Mouse (Mus musculus) intestine, embryonic 15.5 days (tissue): ENCODE data around the gene Bricd5. TPM values are rescaled to one million over a fixed set of nuclear protein-coding genes. Genes with fewer than 3 reads are reported as not detected.
A peak's percentile ranks its signal among the peaks of the same experiment; 100 is the strongest.

Experiments
- ATAC-seq: fragments of 200-750 bp; cut with Nextera tagmentation; 2 replicates; pipeline ENCODE4 v1.8.0; 2017; ENCODE audit warnings: moderate TSS enrichment, moderate library complexity
- H3K27ac ChIP-seq: fragments of 300-500 bp; sonication (generic); 2 replicates; pipeline ENCODE4 v1.5.1; 2015; ENCODE audit warnings: mild to moderate bottlenecking, inconsistent platforms
- H3K27me3 ChIP-seq: fragments of 300-500 bp; sonication (generic); replicated peaks from 2 replicates; pipeline ENCODE4 v1.6.1; 2015; ENCODE audit warnings: inconsistent platforms
- H3K36me3 ChIP-seq: fragments of 300-500 bp; sonication (generic); 2 replicates; pipeline ENCODE4 v1.6.1; 2015; ENCODE audit warnings: inconsistent platforms
- H3K4me1 ChIP-seq: fragments of 300-500 bp; sonication (generic); replicated peaks from 2 replicates; pipeline ENCODE4 v1.6.1; 2015; ENCODE audit warnings: inconsistent platforms
- H3K4me2 ChIP-seq: fragments of 300-500 bp; sonication (generic); replicated peaks from 2 replicates; pipeline ENCODE4 v1.6.1; 2015; ENCODE audit warnings: mild to moderate bottlenecking, inconsistent platforms
- H3K4me3 ChIP-seq: fragments of 300-500 bp; sonication (generic); replicated peaks from 2 replicates; pipeline ENCODE4 v1.5.1; 2015; ENCODE audit warnings: inconsistent platforms
- H3K9ac ChIP-seq: fragments of 300-500 bp; sonication (generic); 2 replicates; pipeline ENCODE4 v1.6.1; 2015; ENCODE audit warnings: inconsistent platforms
- H3K9me3 ChIP-seq: fragments of 300-500 bp; sonication (generic); 2 replicates; pipeline ENCODE4 v1.6.1; 2016; ENCODE audit warnings: inconsistent platforms
- WGBS: fragments of 180-500 bp; shearing (Covaris S2); methylation state at CpG from one replicate; pipeline ENCODE4 v1.1.7; 2015; 5-methylcytosine and 5-hydroxymethylcytosine counted together
- polyA plus RNA-seq: library from polyadenylated mRNA; unstranded; fragments of >200 nt; fragmentation: Nextera tagmentation; extraction: Ambion mirVana; gene quantifications from 2 replicates; pipeline ENCODE4 v1.2.1, GENCODE M21; 2015

Gene Bricd5
- polyA plus RNA-seq, 1 experiment from 2014 or later = 0.40 TPM

DNA sequence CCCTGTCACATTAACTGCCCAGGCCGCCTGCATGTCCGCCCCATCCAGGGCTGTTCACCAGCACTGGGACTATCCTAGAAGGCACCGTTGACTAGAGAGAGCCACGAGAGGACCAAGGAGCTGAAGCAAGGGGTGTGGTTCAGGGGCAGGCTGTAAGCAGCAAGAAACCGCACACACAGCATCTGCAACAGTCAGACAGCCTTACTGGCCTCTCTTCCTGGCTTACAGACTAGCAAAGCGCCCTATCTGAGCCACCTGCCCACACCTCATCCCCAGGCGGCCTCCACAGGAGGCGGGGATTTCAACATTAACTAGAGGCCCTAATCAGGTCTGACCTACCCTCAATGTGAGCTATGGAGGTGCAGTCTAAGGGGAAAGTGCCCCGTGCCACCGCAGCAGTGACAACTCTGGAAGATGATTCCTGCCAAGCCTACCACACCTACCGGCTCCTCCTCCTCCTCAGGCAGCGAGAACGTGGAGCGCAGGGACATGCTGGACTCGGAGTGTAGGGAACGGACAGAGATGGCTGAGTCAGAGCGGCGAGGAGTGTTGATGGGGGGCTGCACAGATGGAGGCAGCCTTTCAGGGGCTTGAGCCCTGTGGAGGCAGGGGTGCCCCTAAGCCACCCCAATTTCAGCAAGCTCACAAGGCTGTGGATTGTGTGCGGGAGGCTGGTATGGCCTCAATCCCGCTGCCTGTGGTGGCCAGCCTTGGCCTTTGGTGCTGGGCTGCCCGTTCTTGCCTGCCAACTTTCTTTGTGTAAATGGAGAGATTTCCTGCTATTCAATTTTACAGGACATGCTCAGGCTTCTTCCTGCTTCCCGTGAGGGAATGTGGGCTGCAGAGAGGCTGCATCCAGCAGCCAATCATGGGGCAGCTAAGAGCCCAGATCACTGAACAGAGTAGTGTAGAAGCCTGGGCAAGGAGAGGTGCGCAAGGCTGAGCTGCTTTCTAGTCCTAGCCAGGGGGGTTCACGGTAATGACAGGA is 40.9 kb downstream of the Bricd5 start:
- ATAC-seq = peak; percentile 15; the same call in 1 of the 2 replicates

DNA sequence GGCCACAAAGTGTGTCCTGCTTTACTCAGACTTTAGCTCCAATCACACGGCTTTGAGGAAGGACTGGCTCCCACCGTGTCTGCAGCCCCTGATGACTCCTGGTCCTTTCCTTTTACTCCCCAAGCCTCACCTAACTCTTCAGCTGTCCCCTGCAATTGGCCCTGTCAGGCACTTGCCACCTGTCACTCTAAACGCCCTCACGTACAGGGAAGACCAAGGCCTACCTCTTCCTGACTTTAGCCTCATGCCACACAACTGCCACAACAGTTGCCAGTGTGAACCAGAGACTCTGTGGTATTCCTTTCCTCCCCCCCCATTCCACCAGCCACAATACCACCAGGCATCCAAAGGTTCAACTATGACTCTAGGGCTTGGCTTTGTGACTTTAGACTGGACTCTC is 46.8 kb downstream of the Bricd5 start:
- H3K4me3 ChIP-seq = no peak overlapping the region
- 81% methylated on average over 4 of the region's 4 CpGs for WGBS
- peaks cover 10% of the 10 kb centered on the region for H3K4me1 ChIP-seq
- H3K27ac ChIP-seq = no peak overlapping the region
- no peaks in the 10 kb centered on the region for H3K9me3 ChIP-seq
- H3K4me2 ChIP-seq = no peak overlapping the region
- ATAC-seq = no peak
- no peak overlapping the region for H3K9ac ChIP-seq
- H3K36me3 ChIP-seq = peaks cover 21% of the 10 kb centered on the region; the same call in 1 of the 2 replicates
- H3K27me3 ChIP-seq = no peaks in the 10 kb centered on the region

More for the DNA sequence above, 40.9 kb downstream of the Bricd5 start:
- peak overlapping the region; percentile 22 for H3K4me2 ChIP-seq
- WGBS = 83% methylated on average over 24 of the region's 24 CpGs
- H3K36me3 ChIP-seq = peaks cover 65% of the 10 kb centered on the region
- no peaks in the 10 kb centered on the region for H3K27me3 ChIP-seq
- H3K4me3 ChIP-seq = no peak overlapping the region
- H3K4me1 ChIP-seq = no peaks in the 10 kb centered on the region
- H3K9ac ChIP-seq = no peak overlapping the region
- H3K27ac ChIP-seq = no peak overlapping the region
- no peaks in the 10 kb centered on the region for H3K9me3 ChIP-seq

DNA sequence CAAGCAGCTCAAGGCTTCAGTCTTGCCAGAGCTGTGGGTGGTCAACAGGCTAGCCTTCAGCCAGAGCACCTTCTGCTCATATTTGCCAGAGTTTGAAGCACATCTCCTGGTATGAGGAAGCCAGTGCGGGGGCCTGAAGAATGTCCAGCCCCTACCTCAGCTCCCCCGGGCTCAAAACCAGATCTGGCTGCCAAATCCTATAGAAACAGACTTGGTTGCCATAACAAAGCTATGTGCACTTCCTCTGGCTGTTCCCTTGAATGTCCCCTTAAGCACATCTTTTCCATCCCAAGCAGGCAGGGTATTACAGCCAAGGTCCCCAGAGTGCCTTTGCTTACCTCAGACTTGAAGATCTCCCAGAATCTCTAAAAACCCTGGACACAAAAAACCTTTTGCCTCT is 51.0 kb downstream of the Bricd5 start:
- ATAC-seq = no peak
- 42% methylated on average over 2 of the region's 2 CpGs for WGBS
- Histone ChIP-seq H3K9ac (0 out of 2 replicates have a peak overlapping the region, but pooled peaks have one; percentile 17), H3K9me3 (no peaks in the 10 kb centered on the region), H3K36me3 (no peaks in the 10 kb centered on the region), H3K27me3 (no peaks in the 10 kb centered on the region), H3K4me2 (peak overlapping the region; percentile 22), H3K4me1 (peaks cover 29% of the 10 kb centered on the region), H3K27ac (peak overlapping the region; percentile 36; the same call in 1 of the 2 replicates), H3K4me3 (no peak overlapping the region)

Other genes with a start within 250 kb of the Bricd5 start
- 50.1 and 51.9 TPM in 2 replicates for gene Ccnf, start 222.4 kb upstream of the Bricd5 start, polyA plus RNA-seq
- gene Abca17, start 122.8 kb upstream of the Bricd5 start, polyA plus RNA-seq = 0.06 TPM in 1 of 2 replicates, not detected in the other
- gene Abca3, start 121.9 kb upstream of the Bricd5 start, polyA plus RNA-seq = 10.1 and 11.1 TPM in 2 replicates
- 250 and 257 TPM in 2 replicates for gene Rnps1, start 59.3 kb upstream of the Bricd5 start, polyA plus RNA-seq
- 122 and 137 TPM in 2 replicates for gene Eci1, start 47.2 kb upstream of the Bricd5 start, polyA plus RNA-seq
- 1.4 and 2.1 TPM in 2 replicates for gene Dnase1l2, start 30.8 kb upstream of the Bricd5 start, polyA plus RNA-seq
- 23.0 and 29.3 TPM in 2 replicates for gene E4f1, start 3.6 kb upstream of the Bricd5 start, polyA plus RNA-seq
- gene Pgp, start 3.5 kb upstream of the Bricd5 start, polyA plus RNA-seq = 79.9 and 80.6 TPM in 2 replicates
- 25.2 and 27.3 TPM in 2 replicates for gene Mlst8, start 5.2 kb downstream of the Bricd5 start, polyA plus RNA-seq
- 1.5 and 1.8 TPM in 2 replicates for gene Caskin1, start 14.7 kb downstream of the Bricd5 start, polyA plus RNA-seq
- gene Traf7, start 54.1 kb downstream of the Bricd5 start, polyA plus RNA-seq = 81.6 and 89.3 TPM in 2 replicates
- gene Rab26, start 60.3 kb downstream of the Bricd5 start, polyA plus RNA-seq = 5.2 and 8.7 TPM in 2 replicates
- gene Pkd1, start 76.0 kb downstream of the Bricd5 start, polyA plus RNA-seq = 16.9 and 17.4 TPM in 2 replicates
- 41.0 and 45.7 TPM in 2 replicates for gene Tsc2, start 158.7 kb downstream of the Bricd5 start, polyA plus RNA-seq
- gene Nthl1, start 158.8 kb downstream of the Bricd5 start, polyA plus RNA-seq = 15.6 and 18.1 TPM in 2 replicates
- gene Slc9a3r2, start 176.4 kb downstream of the Bricd5 start, polyA plus RNA-seq = 43.9 and 49.2 TPM in 2 replicates
- 0.30 and 0.56 TPM in 2 replicates for gene Npw, start 184.6 kb downstream of the Bricd5 start, polyA plus RNA-seq
- 20.0 and 20.5 TPM in 2 replicates for gene Zfp598, start 195.8 kb downstream of the Bricd5 start, polyA plus RNA-seq
- gene Syngr3, start 216.1 kb downstream of the Bricd5 start, polyA plus RNA-seq = 7.0 and 7.7 TPM in 2 replicates
- 41.8 and 45.9 TPM in 2 replicates for gene Gfer, start 222.3 kb downstream of the Bricd5 start, polyA plus RNA-seq
- 10.3 and 10.4 TPM in 2 replicates for gene Noxo1, start 222.3 kb downstream of the Bricd5 start, polyA plus RNA-seq
- gene Tbl3, start 233.8 kb downstream of the Bricd5 start, polyA plus RNA-seq = 67.3 and 67.5 TPM in 2 replicates
- gene Rnf151, start 244.2 kb downstream of the Bricd5 start, polyA plus RNA-seq = 0.11 and 0.19 TPM in 2 replicates
- gene Rps2, start 244.2 kb downstream of the Bricd5 start, polyA plus RNA-seq = 1,514 and 1,667 TPM in 2 replicates